Mouse (Mus musculus) liver, embryonic 14.5 days (tissue): ENCODE data around the gene Spata21.

Experiments
- CTCF ChIP-seq: IDR thresholded peaks from 2 replicates; pipeline ENCODE4 v1.5.1; 2016; ENCODE audit warnings: antibody characterized with exemption, low read depth, control low read depth
- EP300 ChIP-seq: IDR thresholded peaks from 2 replicates; pipeline ENCODE4 v1.6.1; 2016; ENCODE audit warnings: antibody characterized with exemption, low read depth

DNA sequence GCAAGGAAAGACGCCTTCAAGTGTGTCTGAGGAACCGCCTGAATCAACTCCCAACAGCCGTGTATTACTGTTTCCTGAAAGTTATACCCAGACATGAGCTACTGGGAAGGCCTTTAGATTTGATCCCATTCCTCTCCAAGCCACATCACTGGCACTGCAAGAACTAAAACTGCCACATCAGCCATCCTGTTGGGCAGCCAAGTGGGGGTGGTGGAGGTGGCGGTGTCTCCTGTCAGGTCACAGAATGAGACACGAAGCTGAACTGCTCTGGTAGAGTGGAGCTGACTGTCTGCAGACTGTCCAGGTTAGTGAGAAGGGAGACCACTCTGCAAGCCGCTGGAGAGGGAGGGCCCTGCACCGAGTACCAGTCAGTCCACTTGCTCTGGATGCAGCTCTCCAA, 34.5 kb downstream of the Spata21 start:
- TF ChIP-seq CTCF (no peak), EP300 (no peak)
